Mouse (Mus musculus): Measurements from ENCODE around the gene Tpbpb. TPM values are rescaled to one million over a fixed set of nuclear protein-coding genes. Genes with fewer than 3 reads are reported as not detected.

Tpbpb gene
- polyA plus RNA-seq, 1 experiment from 2014 or later, result not detected

DNA sequence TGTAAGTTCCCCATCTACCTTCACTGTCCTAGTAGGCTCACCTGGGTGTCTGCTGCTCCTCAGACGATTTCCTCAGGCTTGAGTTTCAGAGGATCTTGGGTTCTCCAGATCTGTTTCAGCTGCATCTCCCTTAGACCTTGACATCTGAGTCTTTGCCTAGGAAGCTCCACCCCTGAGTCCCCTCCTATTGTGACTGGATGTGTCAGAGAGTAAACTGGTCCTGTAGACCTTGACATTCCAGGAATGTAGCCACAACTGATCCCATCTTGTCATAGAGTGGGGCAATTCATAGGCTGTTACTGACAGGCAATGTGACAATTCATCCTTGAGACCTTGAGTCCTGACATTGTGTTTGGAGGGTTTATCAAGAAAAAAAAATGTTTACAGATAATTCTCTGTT, 40.4 kb downstream of the Tpbpb start, which contains the start of gene 4930486L24Rik:
Gene 4930486L24Rik, minus strand, starts transcription at position 195 of the 400 bp plus-strand sequence.
- ATAC-seq (replicated peaks; ENCODE audit: low FRiP score) (no peak), DNase-seq (ENCODE audit: low spot score) (no peak)
- Histone ChIP-seq H3K27me3 (ENCODE audit: control insufficient read depth, insufficient read depth, low read length) (no peaks in the 10 kb centered on the region), H3K9me3 (ENCODE audit: control insufficient read depth, low read length) (no peaks in the 10 kb centered on the region), H3K4me3 (ENCODE audit: low read depth, low read length) (no peak within 1 kb of the TSS), H3K4me2 (ENCODE audit: low read depth, low read length, severe bottlenecking) (no peak within 1 kb of the TSS), H3K9ac (ENCODE audit: low read length) (no peak within 1 kb of the TSS), H3K27ac (ENCODE audit: low read depth, low read length) (no peak within 1 kb of the TSS), H3K36me3 (ENCODE audit: control insufficient read depth, insufficient read depth, low read length) (no peaks in the 10 kb centered on the region), H3K4me1 (replicated peaks; ENCODE audit: control insufficient read depth, insufficient read depth, low read length) (no peaks in the 10 kb centered on the region)
- 96% methylated on average over 1 of the region's 1 CpGs for WGBS

Other genes with a start within 250 kb of the Tpbpb start
- gene BC051665, start 118.5 kb downstream of the Tpbpb start, polyA plus RNA-seq (2014; fragmentation: Nextera tagmentation; extraction: Ambion mirVana), result not detected in 2 replicates
- not detected in 2 replicates for gene Ctsll3, start 102.0 kb downstream of the Tpbpb start, polyA plus RNA-seq (2014; fragmentation: Nextera tagmentation; extraction: Ambion mirVana)
- gene 4930486L24Rik, start 40.4 kb downstream of the Tpbpb start, polyA plus RNA-seq (2014; fragmentation: Nextera tagmentation; extraction: Ambion mirVana), result not detected in 2 replicates
- not detected in 2 replicates for gene Gm49392, start 8.0 kb downstream of the Tpbpb start, polyA plus RNA-seq (2014; fragmentation: Nextera tagmentation; extraction: Ambion mirVana)
- gene Ctla2b, start 7.4 kb downstream of the Tpbpb start, polyA plus RNA-seq (2014; fragmentation: Nextera tagmentation; extraction: Ambion mirVana), result 0.88 and 2.6 TPM in 2 replicates
- gene Gm49393, start 30.7 kb upstream of the Tpbpb start, polyA plus RNA-seq (2014; fragmentation: Nextera tagmentation; extraction: Ambion mirVana), result not detected in 2 replicates
- 0.99 and 1.7 TPM in 2 replicates for gene Gm49391, start 31.7 kb upstream of the Tpbpb start, polyA plus RNA-seq (2014; fragmentation: Nextera tagmentation; extraction: Ambion mirVana)
- 12.0 and 13.3 TPM in 2 replicates for gene Ctla2a, start 31.7 kb upstream of the Tpbpb start, polyA plus RNA-seq (2014; fragmentation: Nextera tagmentation; extraction: Ambion mirVana)
- gene Tpbpa, start 37.1 kb upstream of the Tpbpb start, polyA plus RNA-seq (2014; fragmentation: Nextera tagmentation; extraction: Ambion mirVana), result not detected in 2 replicates
- not detected in 2 replicates for gene Ctsj, start 101.1 kb upstream of the Tpbpb start, polyA plus RNA-seq (2014; fragmentation: Nextera tagmentation; extraction: Ambion mirVana)
- gene Ctsq, start 135.8 kb upstream of the Tpbpb start, polyA plus RNA-seq (2014; fragmentation: Nextera tagmentation; extraction: Ambion mirVana), result not detected in 2 replicates